Mouse (Mus musculus): ENCODE results near the gene Socs7. TPM values are rescaled to one million over a fixed set of nuclear protein-coding genes. Genes with fewer than 3 reads are reported as not detected.

Socs7 gene
- polyA plus RNA-seq, 1 experiment: 21.1 TPM

GRCm38 (mm10) chr11:97338302-97338976 is 23.9 kb upstream of the Socs7 start:
- H3K27me3 ChIP-seq (ENCODE audit: control insufficient read depth, insufficient read depth, low read length, poor library complexity, severe bottlenecking): no peaks in the 10 kb centered on the region
- H3K4me3 ChIP-seq (ENCODE audit: low read depth, low read length): peak overlapping the region; percentile 21; the same call in 1 of the 2 replicates
- peak overlapping the region; percentile 44 for H3K9ac ChIP-seq (ENCODE audit: low read depth, poor library complexity, severe bottlenecking)
- H3K9me3 ChIP-seq (replicated peaks; ENCODE audit: control insufficient read depth, insufficient read depth, low read length, poor library complexity, severe bottlenecking): no peaks in the 10 kb centered on the region
- no peaks in the 10 kb centered on the region for H3K36me3 ChIP-seq (ENCODE audit: control insufficient read depth, insufficient read depth, low read length, poor library complexity, severe bottlenecking)
- TF ChIP-seq CTCF (IDR thresholded peaks at IDR 0.05; ENCODE audit: low read depth, low read length): no peak
- no peak for TF ChIP-seq POLR2A (IDR thresholded peaks at IDR 0.05; ENCODE audit: insufficient read depth, low read length)
- TF ChIP-seq EP300 (IDR thresholded peaks at IDR 0.05; ENCODE audit: insufficient read depth, low read depth, low read length): no peak
- peaks cover 14% of the 10 kb centered on the region for H3K4me1 ChIP-seq (ENCODE audit: control insufficient read depth, insufficient read depth, low read length)
- no peak overlapping the region for H3K27ac ChIP-seq (ENCODE audit: insufficient read depth, low read length)

GRCm38 (mm10) chr11:97338977-97339315 is 23.4 kb upstream of the Socs7 start:
- H3K4me1 ChIP-seq (ENCODE audit: control insufficient read depth, insufficient read depth, low read length): peaks cover 14% of the 10 kb centered on the region

GRCm38 (mm10) chr11:97343175-97343574 is 19.2 kb upstream of the Socs7 start:
- TF ChIP-seq EP300 (IDR thresholded peaks at IDR 0.05; ENCODE audit: insufficient read depth, low read depth, low read length) (no peak), POLR2A (IDR thresholded peaks at IDR 0.05; ENCODE audit: insufficient read depth, low read length) (no peak), CTCF (IDR thresholded peaks at IDR 0.05; ENCODE audit: low read depth, low read length) (no peak)
- no peaks in the 10 kb centered on the region for H3K36me3 ChIP-seq (ENCODE audit: control insufficient read depth, insufficient read depth, low read length, poor library complexity, severe bottlenecking)
- peak overlapping the region; percentile 2; the same call in 1 of the 2 replicates for H3K9ac ChIP-seq (ENCODE audit: low read depth, poor library complexity, severe bottlenecking)
- H3K27me3 ChIP-seq (ENCODE audit: control insufficient read depth, insufficient read depth, low read length, poor library complexity, severe bottlenecking): no peaks in the 10 kb centered on the region
- H3K27ac ChIP-seq (ENCODE audit: insufficient read depth, low read length): no peak overlapping the region
- H3K4me3 ChIP-seq (ENCODE audit: low read depth, low read length): peak overlapping the region; percentile 3; the same call in 1 of the 2 replicates
- no peaks in the 10 kb centered on the region for H3K9me3 ChIP-seq (replicated peaks; ENCODE audit: control insufficient read depth, insufficient read depth, low read length, poor library complexity, severe bottlenecking)
- H3K4me1 ChIP-seq (ENCODE audit: control insufficient read depth, insufficient read depth, low read length): no peaks in the 10 kb centered on the region

More at GRCm38 (mm10) chr11:97338977-97339315, 23.4 kb upstream of the Socs7 start:
- Histone ChIP-seq H3K9me3 (replicated peaks; ENCODE audit: control insufficient read depth, insufficient read depth, low read length, poor library complexity, severe bottlenecking) (no peaks in the 10 kb centered on the region), H3K9ac (ENCODE audit: low read depth, poor library complexity, severe bottlenecking) (peak overlapping the region; percentile 44), H3K27ac (ENCODE audit: insufficient read depth, low read length) (no peak overlapping the region), H3K4me3 (ENCODE audit: low read depth, low read length) (peak overlapping the region; percentile 21; the same call in 1 of the 2 replicates), H3K27me3 (ENCODE audit: control insufficient read depth, insufficient read depth, low read length, poor library complexity, severe bottlenecking) (no peaks in the 10 kb centered on the region), H3K36me3 (ENCODE audit: control insufficient read depth, insufficient read depth, low read length, poor library complexity, severe bottlenecking) (no peaks in the 10 kb centered on the region)
- TF ChIP-seq CTCF (IDR thresholded peaks at IDR 0.05; ENCODE audit: low read depth, low read length) (no peak), EP300 (IDR thresholded peaks at IDR 0.05; ENCODE audit: insufficient read depth, low read depth, low read length) (no peak), POLR2A (IDR thresholded peaks at IDR 0.05; ENCODE audit: insufficient read depth, low read length) (no peak)

GRCm38 (mm10) chr11:97343619-97344018 is 18.7 kb upstream of the Socs7 start:
- Histone ChIP-seq H3K9me3 (replicated peaks; ENCODE audit: control insufficient read depth, insufficient read depth, low read length, poor library complexity, severe bottlenecking) (no peaks in the 10 kb centered on the region), H3K36me3 (ENCODE audit: control insufficient read depth, insufficient read depth, low read length, poor library complexity, severe bottlenecking) (no peaks in the 10 kb centered on the region), H3K9ac (ENCODE audit: low read depth, poor library complexity, severe bottlenecking) (peak overlapping the region; percentile 2; the same call in 1 of the 2 replicates), H3K4me1 (ENCODE audit: control insufficient read depth, insufficient read depth, low read length) (no peaks in the 10 kb centered on the region), H3K4me3 (ENCODE audit: low read depth, low read length) (peak overlapping the region; percentile 5; the same call in 1 of the 2 replicates), H3K27ac (ENCODE audit: insufficient read depth, low read length) (no peak overlapping the region), H3K27me3 (ENCODE audit: control insufficient read depth, insufficient read depth, low read length, poor library complexity, severe bottlenecking) (no peaks in the 10 kb centered on the region)
- no peak for TF ChIP-seq EP300 (IDR thresholded peaks at IDR 0.05; ENCODE audit: insufficient read depth, low read depth, low read length)
- TF ChIP-seq POLR2A (IDR thresholded peaks at IDR 0.05; ENCODE audit: insufficient read depth, low read length): no peak
- TF ChIP-seq CTCF (IDR thresholded peaks at IDR 0.05; ENCODE audit: low read depth, low read length): peak; percentile 66

- H3K4me1 ChIP-seq (ENCODE audit: control insufficient read depth, insufficient read depth, low read length): no peaks in the 10 kb centered on the region
- H3K27me3 ChIP-seq (ENCODE audit: control insufficient read depth, insufficient read depth, low read length, poor library complexity, severe bottlenecking): no peaks in the 10 kb centered on the region
- H3K4me3 ChIP-seq (ENCODE audit: low read depth, low read length): no peak overlapping the region
- TF ChIP-seq CTCF (IDR thresholded peaks at IDR 0.05; ENCODE audit: low read depth, low read length) (no peak), POLR2A (IDR thresholded peaks at IDR 0.05; ENCODE audit: insufficient read depth, low read length) (no peak), EP300 (IDR thresholded peaks at IDR 0.05; ENCODE audit: insufficient read depth, low read depth, low read length) (no peak)
- no peak overlapping the region for H3K27ac ChIP-seq (ENCODE audit: insufficient read depth, low read length)
- no peaks in the 10 kb centered on the region for H3K9me3 ChIP-seq (replicated peaks; ENCODE audit: control insufficient read depth, insufficient read depth, low read length, poor library complexity, severe bottlenecking)
- H3K9ac ChIP-seq (ENCODE audit: low read depth, poor library complexity, severe bottlenecking): no peak overlapping the region
- H3K36me3 ChIP-seq (ENCODE audit: control insufficient read depth, insufficient read depth, low read length, poor library complexity, severe bottlenecking): no peaks in the 10 kb centered on the region
Measured at GRCm38 (mm10) chr11:97345446-97345845, 16.9 kb upstream of the Socs7 start.

- no peak overlapping the region for H3K9ac ChIP-seq (ENCODE audit: low read depth, poor library complexity, severe bottlenecking)
- no peaks in the 10 kb centered on the region for H3K36me3 ChIP-seq (ENCODE audit: control insufficient read depth, insufficient read depth, low read length, poor library complexity, severe bottlenecking)
- no peaks in the 10 kb centered on the region for H3K9me3 ChIP-seq (replicated peaks; ENCODE audit: control insufficient read depth, insufficient read depth, low read length, poor library complexity, severe bottlenecking)
- H3K27ac ChIP-seq (ENCODE audit: insufficient read depth, low read length): no peak overlapping the region
- no peak overlapping the region for H3K4me3 ChIP-seq (ENCODE audit: low read depth, low read length)
- TF ChIP-seq EP300 (IDR thresholded peaks at IDR 0.05; ENCODE audit: insufficient read depth, low read depth, low read length): no peak
- no peak for TF ChIP-seq CTCF (IDR thresholded peaks at IDR 0.05; ENCODE audit: low read depth, low read length)
- no peak for TF ChIP-seq POLR2A (IDR thresholded peaks at IDR 0.05; ENCODE audit: insufficient read depth, low read length)
- H3K27me3 ChIP-seq (ENCODE audit: control insufficient read depth, insufficient read depth, low read length, poor library complexity, severe bottlenecking): no peaks in the 10 kb centered on the region
- no peaks in the 10 kb centered on the region for H3K4me1 ChIP-seq (ENCODE audit: control insufficient read depth, insufficient read depth, low read length)
Measured at GRCm38 (mm10) chr11:97346383-97346782, 16.0 kb upstream of the Socs7 start.
